Mouse (Mus musculus) heart, embryonic 11.5 days (tissue): ENCODE results near the gene Erg. TPM values are rescaled to one million over a fixed set of nuclear protein-coding genes. Genes with fewer than 3 reads are reported as not detected.

Experiments used
- ATAC-seq: fragments of 200-750 bp; cut with Nextera tagmentation; replicated peaks from 2 replicates; pipeline ENCODE4 v1.8.0; 2017; ENCODE audit warnings: moderate library complexity; ENCODE audit not compliant: insufficient number of reproducible peaks, low FRiP score, low TSS enrichment
- H3K27ac ChIP-seq: fragments of 300-500 bp; sonication (generic); 2 replicates; pipeline ENCODE4 v1.5.1; 2014; ENCODE audit warnings: mild to moderate bottlenecking, low read depth, low read length
- H3K27me3 ChIP-seq: fragments of 300-500 bp; sonication (generic); 2 replicates; pipeline ENCODE4 v1.6.1; 2014; ENCODE audit warnings: mild to moderate bottlenecking, low read length, mixed read lengths; ENCODE audit not compliant: control insufficient read depth, insufficient read depth
- H3K36me3 ChIP-seq: fragments of 300-500 bp; sonication (generic); 2 replicates; pipeline ENCODE4 v1.6.1; 2014; ENCODE audit warnings: mild to moderate bottlenecking, low read length, moderate library complexity, mixed read lengths; ENCODE audit not compliant: control insufficient read depth, insufficient read depth
- H3K4me1 ChIP-seq: fragments of 300-500 bp; sonication (generic); 2 replicates; pipeline ENCODE4 v1.6.1; 2014; ENCODE audit warnings: low read length; ENCODE audit not compliant: control insufficient read depth, insufficient read depth
- H3K4me2 ChIP-seq: fragments of 300-500 bp; sonication (generic); 2 replicates; pipeline ENCODE4 v1.6.1; 2014; ENCODE audit warnings: mild to moderate bottlenecking, moderate library complexity
- H3K4me3 ChIP-seq: fragments of 300-500 bp; sonication (generic); 2 replicates; pipeline ENCODE4 v1.5.1; 2014; ENCODE audit warnings: low read depth, low read length
- H3K9ac ChIP-seq: fragments of 300-500 bp; sonication (generic); 2 replicates; pipeline ENCODE4 v1.6.1; 2014; ENCODE audit warnings: mild to moderate bottlenecking, low read depth, low read length, moderate library complexity
- H3K9me3 ChIP-seq: fragments of 300-500 bp; sonication (generic); replicated peaks from 2 replicates; pipeline ENCODE4 v1.6.1; 2016; ENCODE audit warnings: low read length; ENCODE audit not compliant: control insufficient read depth
- WGBS: fragments of 180-500 bp; shearing (Covaris S2); extraction: QIAGEN DNeasy Blood & Tissue Kit; methylation state at CpG from one replicate; pipeline ENCODE4 v1.1.7; 2014; ENCODE audit not compliant: insufficient replicate concordance; 5-methylcytosine and 5-hydroxymethylcytosine counted together
- polyA plus RNA-seq: library from polyadenylated mRNA; unstranded; fragments of >200 nt; fragmentation: Nextera tagmentation; extraction: Ambion mirVana; gene quantifications from 2 replicates; pipeline ENCODE4 v1.2.1, GENCODE M21; 2014

The Erg gene
- polyA plus RNA-seq, 1 experiment from 2014 or later = 4.8 TPM

GRCm38 (mm10) chr16:95360940-95361489, 225.4 kb downstream of the Erg start:
- Histone ChIP-seq H3K9ac (no peak overlapping the region), H3K27ac (no peak overlapping the region), H3K36me3 (no peaks in the 10 kb centered on the region), H3K27me3 (no peaks in the 10 kb centered on the region), H3K4me1 (peaks cover 3% of the 10 kb centered on the region; the same call in 1 of the 2 replicates), H3K4me2 (no peak overlapping the region), H3K4me3 (no peak overlapping the region), H3K9me3 (no peaks in the 10 kb centered on the region)
- 90% methylated on average over 18 of the region's 18 CpGs for WGBS
- ATAC-seq = 0 out of 2 replicates have a peak, but pooled peaks have one; percentile 14

GRCm38 (mm10) chr16:95360214-95360850, 226.1 kb downstream of the Erg start:
- no peak overlapping the region for H3K9ac ChIP-seq
- H3K27ac ChIP-seq = no peak overlapping the region
- H3K36me3 ChIP-seq = no peaks in the 10 kb centered on the region
- peaks cover 3% of the 10 kb centered on the region; the same call in 1 of the 2 replicates for H3K4me1 ChIP-seq
- H3K4me2 ChIP-seq = no peak overlapping the region
- WGBS = 86% methylated on average over 8 of the region's 8 CpGs
- no peak for ATAC-seq
- no peaks in the 10 kb centered on the region for H3K9me3 ChIP-seq
- no peaks in the 10 kb centered on the region for H3K27me3 ChIP-seq
- no peak overlapping the region for H3K4me3 ChIP-seq

- WGBS = 83% methylated on average over 12 of the region's 12 CpGs
- Histone ChIP-seq H3K9me3 (no peaks in the 10 kb centered on the region), H3K36me3 (no peaks in the 10 kb centered on the region), H3K4me2 (no peak overlapping the region), H3K9ac (no peak overlapping the region), H3K27me3 (no peaks in the 10 kb centered on the region), H3K4me1 (peaks cover 9% of the 10 kb centered on the region; the same call in 1 of the 2 replicates), H3K27ac (no peak overlapping the region), H3K4me3 (no peak overlapping the region)
- no peak for ATAC-seq
Observed at GRCm38 (mm10) chr16:95356962-95357955, 229.1 kb downstream of the Erg start.

GRCm38 (mm10) chr16:95353838-95354237, 232.6 kb downstream of the Erg start:
- no peaks in the 10 kb centered on the region for H3K36me3 ChIP-seq
- no peak overlapping the region for H3K4me2 ChIP-seq
- no peaks in the 10 kb centered on the region for H3K9me3 ChIP-seq
- H3K4me1 ChIP-seq = peaks cover 18% of the 10 kb centered on the region
- H3K4me3 ChIP-seq = no peak overlapping the region
- WGBS = 63% methylated on average over 8 of the region's 8 CpGs
- H3K9ac ChIP-seq = no peak overlapping the region
- ATAC-seq = no peak
- H3K27ac ChIP-seq = no peak overlapping the region
- H3K27me3 ChIP-seq = no peaks in the 10 kb centered on the region

GRCm38 (mm10) chr16:95352266-95352665, 234.1 kb downstream of the Erg start:
- Histone ChIP-seq H3K27ac (peak overlapping the region; percentile 4; the same call in 1 of the 2 replicates), H3K4me3 (no peak overlapping the region), H3K9ac (no peak overlapping the region), H3K9me3 (no peaks in the 10 kb centered on the region), H3K4me2 (no peak overlapping the region), H3K27me3 (no peaks in the 10 kb centered on the region), H3K4me1 (peaks cover 30% of the 10 kb centered on the region), H3K36me3 (no peaks in the 10 kb centered on the region)
- peak; percentile 55; the same call in 1 of the 2 replicates for ATAC-seq
- 41% methylated on average over 8 of the region's 8 CpGs for WGBS

- Histone ChIP-seq H3K4me3 (no peak overlapping the region), H3K27ac (no peak overlapping the region), H3K4me2 (no peak overlapping the region), H3K27me3 (no peaks in the 10 kb centered on the region), H3K9ac (no peak overlapping the region), H3K4me1 (peaks cover 41% of the 10 kb centered on the region), H3K9me3 (no peaks in the 10 kb centered on the region), H3K36me3 (no peaks in the 10 kb centered on the region)
- 28% methylated on average over 3 of the region's 3 CpGs for WGBS
- no peak for ATAC-seq
Observed at GRCm38 (mm10) chr16:95350499-95350898, 235.9 kb downstream of the Erg start.

GRCm38 (mm10) chr16:95349745-95350144, 236.6 kb downstream of the Erg start:
- Histone ChIP-seq H3K4me3 (no peak overlapping the region), H3K27ac (no peak overlapping the region), H3K9ac (no peak overlapping the region), H3K4me2 (no peak overlapping the region), H3K4me1 (peaks cover 41% of the 10 kb centered on the region), H3K9me3 (no peaks in the 10 kb centered on the region), H3K27me3 (no peaks in the 10 kb centered on the region), H3K36me3 (no peaks in the 10 kb centered on the region)
- no peak for ATAC-seq
- 61% methylated on average over 5 of the region's 5 CpGs for WGBS

- H3K4me3 ChIP-seq = no peak overlapping the region
- H3K4me1 ChIP-seq = peaks cover 41% of the 10 kb centered on the region
- no peak for ATAC-seq
- no peak overlapping the region for H3K9ac ChIP-seq
- no peak overlapping the region for H3K27ac ChIP-seq
- no peaks in the 10 kb centered on the region for H3K27me3 ChIP-seq
- no peaks in the 10 kb centered on the region for H3K9me3 ChIP-seq
- 60% methylated on average over 6 of the region's 6 CpGs for WGBS
- H3K4me2 ChIP-seq = no peak overlapping the region
- H3K36me3 ChIP-seq = no peaks in the 10 kb centered on the region
Observed at GRCm38 (mm10) chr16:95349344-95349743, 237.0 kb downstream of the Erg start.
